8 mouse cellular contexts compared by ENCODE assay signal in the genomic region with DNA sequence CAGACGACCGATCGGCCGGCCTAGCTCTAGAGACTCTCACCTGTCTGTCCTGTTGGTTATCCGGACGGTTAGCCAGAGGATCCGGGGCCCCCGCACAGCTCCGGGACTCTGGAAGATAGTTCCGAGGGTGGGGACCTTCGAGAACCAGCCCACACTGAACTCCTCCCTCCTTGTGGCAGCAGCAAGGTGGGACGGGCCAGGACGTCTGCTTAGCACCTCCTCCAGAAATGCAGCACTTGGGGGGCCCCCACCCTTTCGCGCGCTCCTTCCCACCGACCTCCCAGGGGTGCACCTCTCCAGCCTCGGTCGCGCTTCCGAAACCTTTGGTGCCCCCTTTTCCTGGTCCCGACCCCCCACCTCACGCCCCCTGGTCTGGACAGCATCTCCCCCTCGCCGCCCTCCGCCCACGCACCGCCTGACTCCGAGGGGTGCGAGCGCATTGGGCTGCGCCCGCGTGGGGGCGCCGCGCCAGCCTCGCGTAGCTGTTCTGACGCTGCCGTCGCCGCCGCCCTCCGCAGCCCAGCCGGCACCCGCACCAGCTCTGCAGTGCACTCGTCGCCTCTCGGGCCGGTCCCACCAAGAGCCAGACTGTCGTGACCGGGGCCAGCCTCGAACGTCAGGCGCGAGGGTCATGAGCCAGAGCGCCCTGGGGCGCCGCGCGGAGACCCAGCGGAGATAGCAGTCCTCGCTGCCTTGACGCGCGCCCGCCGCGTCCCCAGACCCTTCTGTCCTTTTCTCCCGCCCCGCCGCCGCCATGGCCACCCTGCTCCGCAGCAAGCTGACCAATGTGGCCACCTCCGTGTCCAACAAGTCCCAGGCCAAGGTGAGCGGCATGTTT. TPM values are rescaled to one million over a fixed set of nuclear protein-coding genes. Genes with fewer than 3 reads are reported as not detected.
DNase-seq lines count a peak whose midpoint lies in the region; ATAC-seq and TF ChIP-seq lines count a peak whose summit lies in the region.

A gene (plus strand): TSS at position 280 of the 838 bp plus-strand sequence.

- no peak for TF ChIP-seq CTCF in kidney, postnatal 0 days (IDR thresholded peaks at IDR 0.05; ENCODE audit: low read depth)
- no peak for TF ChIP-seq CTCF in olfactory bulb, adult 2 months (IDR thresholded peaks at IDR 0.05; ENCODE audit: insufficient read depth, low read depth, low read length)
- no peak for TF ChIP-seq CTCF in lung, adult 2 months (IDR thresholded peaks at IDR 0.05; ENCODE audit: insufficient read depth, low read length)

- H3K4me2 ChIP-seq in kidney, postnatal 0 days (ENCODE audit: low read length): peak within 1 kb of the TSS; percentile 44
- H3K4me2 ChIP-seq in forebrain, embryonic 16.5 days (ENCODE audit: low read length): peak within 1 kb of the TSS; percentile 72

- WGBS in kidney, postnatal 0 days: under 1% methylated on average over 74 of the region's 77 CpGs
- WGBS in forebrain, embryonic 16.5 days: 1% methylated on average over 70 of the region's 77 CpGs
- WGBS in olfactory bulb, adult 2 months: 1% methylated on average over 76 of the region's 77 CpGs
- 3% methylated on average over 66 of the region's 77 CpGs for WGBS in lung, adult 2 months

- H3K36me3 ChIP-seq in kidney, postnatal 0 days (ENCODE audit: insufficient read depth, low read length): no peaks in the 10 kb centered on the region
- no peaks in the 10 kb centered on the region for H3K36me3 ChIP-seq in forebrain, embryonic 16.5 days (ENCODE audit: control insufficient read depth, insufficient read depth)

- intact Hi-C loops in left cerebral cortex, postnatal 36 days (cut with DNase I): loop anchor here (5.0 kb wide), 1 partner anchor 53 kb away; no protein-coding TSS in a partner anchor

- H3K27ac ChIP-seq in kidney, postnatal 0 days: no peak within 1 kb of the TSS
- H3K27ac ChIP-seq in forebrain, embryonic 16.5 days (ENCODE audit: low read length): peak within 1 kb of the TSS; percentile 91
- peak within 1 kb of the TSS; percentile 98 for H3K27ac ChIP-seq in olfactory bulb, adult 2 months (ENCODE audit: insufficient read depth, low read depth, low read length)

- no peak for ATAC-seq in kidney, postnatal 0 days (replicated peaks; ENCODE audit: low FRiP score, low read depth)
- peak; percentile 79 for ATAC-seq in forebrain, embryonic 16.5 days
- no peak for ATAC-seq in megakaryocyte progenitor cell, adult 5-6 weeks (replicated peaks; ENCODE audit: poor library complexity)

- H3K9ac ChIP-seq in kidney, postnatal 0 days (ENCODE audit: low read depth, low read length): no peak within 1 kb of the TSS
- H3K9ac ChIP-seq in forebrain, embryonic 16.5 days (replicated peaks; ENCODE audit: low read depth, low read length): peak within 1 kb of the TSS; percentile 79

- H3K4me3 ChIP-seq in kidney, postnatal 0 days (replicated peaks; ENCODE audit: low read depth, low read length): peak within 1 kb of the TSS; percentile 22
- peak within 1 kb of the TSS; percentile 59 for H3K4me3 ChIP-seq in forebrain, embryonic 16.5 days (replicated peaks; ENCODE audit: low read length)
- H3K4me3 ChIP-seq in olfactory bulb, adult 2 months (ENCODE audit: insufficient read depth, low read depth, low read length): peak within 1 kb of the TSS; percentile 96
- no peak within 1 kb of the TSS for H3K4me3 ChIP-seq in lung, adult 2 months (replicated peaks; ENCODE audit: extremely low read depth, low read depth, low read length)

- DNase-seq in kidney, postnatal 0 days (ENCODE audit: low spot score): no peak
- no peak for DNase-seq in kidney, postnatal 14 days
- DNase-seq in brain, adult 2 months (ENCODE audit: low read depth, low spot score): peak; percentile 90
- no peak for DNase-seq in left cerebral cortex, postnatal 36 days (ENCODE audit: low spot score in 2 of 2)
- DNase-seq in lung, adult 2 months: no peak

- peak; percentile 64 for TF ChIP-seq POLR2A in olfactory bulb, adult 2 months (IDR thresholded peaks at IDR 0.05; ENCODE audit: insufficient read depth, low read depth, low read length)
- no peak for TF ChIP-seq POLR2A in lung, adult 2 months (IDR thresholded peaks at IDR 0.05; ENCODE audit: borderline replicate concordance, extremely low read depth, low read depth, low read length)

- H3K9me3 ChIP-seq in kidney, postnatal 0 days (replicated peaks; ENCODE audit: low read length): no peaks in the 10 kb centered on the region
- H3K9me3 ChIP-seq in forebrain, embryonic 16.5 days (ENCODE audit: control insufficient read depth, low read length): no peaks in the 10 kb centered on the region

- H3K27me3 ChIP-seq in kidney, postnatal 0 days (ENCODE audit: insufficient read depth, low read length): peaks cover 84% of the 10 kb centered on the region
- H3K27me3 ChIP-seq in forebrain, embryonic 16.5 days (replicated peaks; ENCODE audit: control insufficient read depth, insufficient read depth, low read length): peaks cover 50% of the 10 kb centered on the region

- peaks cover 11% of the 10 kb centered on the region; the same call in 1 of the 2 replicates for H3K4me1 ChIP-seq in kidney, postnatal 0 days (replicated peaks; ENCODE audit: insufficient read depth, low read length)
- H3K4me1 ChIP-seq in forebrain, embryonic 16.5 days (replicated peaks; ENCODE audit: control insufficient read depth, insufficient read depth, low read length): peaks cover 31% of the 10 kb centered on the region
- peaks cover 27% of the 10 kb centered on the region for H3K4me1 ChIP-seq in olfactory bulb, adult 2 months (ENCODE audit: control insufficient read depth, insufficient read depth, low read length)
- no peaks in the 10 kb centered on the region for H3K4me1 ChIP-seq in lung, adult 2 months (ENCODE audit: control insufficient read depth, insufficient read depth, low read length)

RNA-seq across cellular contexts. Expression of the gene that starts here (rescaled TPM):
- polyA plus RNA-seq in kidney, postnatal 0 days (2015; fragmentation: Nextera tagmentation; extraction: Ambion mirVana): not detected in 2 replicates
- polyA plus RNA-seq in forebrain, embryonic 16.5 days (2015; fragmentation: Nextera tagmentation; extraction: Ambion mirVana): 5.9 and 7.7 TPM in 2 replicates
- 10 to 100 TPM; 95.4 to 97.9 TPM for total RNA-seq in left cerebral cortex, postnatal 36 days (2021)
- not detected in 2 replicates for polyA plus RNA-seq in olfactory bulb, adult 2 months (2012; ENCODE audit: insufficient read depth, insufficient read length, low replicate concordance, missing spikeins)
- not detected in 2 replicates for polyA plus RNA-seq in lung, adult 2 months (2012; rRNA removed)
- total RNA-seq in megakaryocyte progenitor cell, adult 5-6 weeks (2015): 0.05 TPM in 1 of 2 replicates, not detected in the other
- 0.04 TPM in 1 of 2 replicates, not detected in the other for total RNA-seq in megakaryocyte progenitor cell, adult 5-6 weeks (2017)

Comparison
In these comparisons a context has a peak if more than half of its experiments do, and no peak if none do; other contexts are left out.
1. RNA of the gene that starts here (total RNA-seq): 95.4 to 97.9 TPM in left cerebral cortex, postnatal 36 days; 0.04 to 0.05 TPM in megakaryocyte progenitor cell, adult 5-6 weeks; every median in the first group is over 10 times any median in the second.